Mouse (Mus musculus) urinary bladder, postnatal 36 days (tissue): ENCODE data around the gene Cbx6.
A peak's percentile ranks its signal among the peaks of the same experiment; 100 is the strongest.

Source experiments
- DNase-seq, 2 experiments: peaks; one replicate each; pipeline ENCODE4 v3.0.0; 2022; ENCODE audit warnings: low spot score in 2 of 2, mixed read lengths in 1 of 2

Cbx6 gene

DNA sequence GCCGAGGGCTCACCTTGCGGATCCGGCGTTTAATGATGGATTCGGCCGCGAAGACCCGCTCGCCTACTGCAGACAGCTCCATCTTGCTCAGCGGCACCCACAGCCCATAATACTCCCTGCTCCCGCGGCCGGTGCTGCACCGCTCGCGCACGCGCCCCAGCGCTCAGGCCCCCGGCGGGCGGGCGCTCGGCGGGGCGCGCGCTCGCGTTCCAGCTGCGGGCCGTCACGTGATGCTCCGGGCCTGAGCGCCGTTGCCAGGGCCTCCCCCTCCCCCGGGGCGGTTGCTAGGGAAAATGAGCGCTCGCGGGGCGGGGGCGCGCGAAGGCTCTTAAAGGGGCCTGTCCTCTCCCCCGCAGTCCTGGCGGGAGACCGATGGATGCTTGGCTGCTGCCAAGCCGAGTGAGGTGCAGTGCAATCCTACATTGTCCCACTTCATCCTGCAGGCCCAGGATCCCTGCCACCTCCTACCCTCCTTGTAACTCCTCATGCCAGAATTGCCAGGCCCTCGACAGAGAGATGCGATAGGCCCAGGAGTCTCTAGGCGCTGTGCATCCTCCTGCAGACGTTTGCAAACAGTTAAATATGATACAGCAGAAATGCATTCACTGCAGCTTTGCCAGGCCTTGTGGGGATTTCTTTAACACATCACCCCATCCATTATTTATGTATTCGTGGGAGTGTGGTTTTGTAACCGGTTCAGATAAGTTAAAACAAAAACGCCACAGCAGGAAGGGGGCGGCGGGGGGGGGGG, at the start of gene Cbx6, which contains the start of gene Npcd:
Gene Cbx6, minus strand, starts transcription at position 559 of the 751 bp plus-strand sequence.
Gene Npcd, minus strand, starts transcription at position 108 of the 751 bp plus-strand sequence.
- DNase-seq, result peak; percentile 93 to 94

- peak; percentile 91 to 94 for DNase-seq
Observed at GRCm38 (mm10) chr15:79883352-79883822, 48.9 kb upstream of the Cbx6 start.

DNA sequence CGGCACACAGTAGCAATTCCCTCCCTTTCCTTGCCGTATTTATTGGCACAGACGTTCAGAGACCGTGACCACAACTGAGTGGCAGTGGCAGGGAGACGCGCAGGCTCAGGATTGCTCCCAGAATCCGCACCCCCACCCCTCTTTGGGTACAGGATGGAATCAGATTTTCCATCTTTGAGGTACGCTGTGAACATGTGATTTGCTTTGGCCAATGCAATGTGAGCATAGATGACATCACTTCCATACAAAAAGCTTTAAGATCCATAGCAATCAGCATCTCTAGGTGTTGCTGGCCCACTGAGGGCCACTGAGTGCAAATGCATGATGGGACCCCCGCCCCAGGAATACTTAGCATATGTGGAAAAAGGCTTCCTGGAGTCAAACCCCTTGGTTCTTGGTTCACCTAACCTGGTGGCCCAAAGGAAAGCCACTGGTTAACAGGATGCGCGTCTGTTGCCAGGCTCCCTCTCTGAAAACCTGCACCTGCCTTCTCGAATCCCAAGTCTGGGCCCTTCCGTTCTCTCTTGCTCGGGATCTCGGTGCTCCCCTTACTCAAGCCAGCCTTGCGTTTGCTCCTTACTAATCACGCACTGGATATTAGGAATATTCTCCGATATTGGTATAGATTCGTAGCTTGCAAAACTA, 48.3 kb upstream of the Cbx6 start:
- DNase-seq, result no peak

DNA sequence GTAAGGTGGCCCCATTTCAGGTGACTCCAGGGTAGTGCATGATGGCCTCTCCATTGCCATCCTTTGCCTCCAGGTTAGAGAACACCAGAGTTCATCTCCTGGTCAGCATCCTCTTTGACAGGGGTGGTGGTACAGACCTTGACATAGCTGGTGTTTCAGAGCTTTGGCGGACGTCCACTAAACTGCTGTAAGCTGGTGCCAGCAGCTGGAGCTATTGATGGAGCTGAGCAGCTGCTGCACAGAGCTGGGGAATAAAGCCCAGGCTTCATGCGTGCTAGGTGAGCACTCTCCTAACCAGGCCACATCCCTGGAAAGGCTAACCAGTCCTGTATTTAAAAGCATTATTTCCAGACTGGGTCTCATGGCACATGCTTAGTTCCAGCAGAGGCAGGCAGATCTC, 46.0 kb upstream of the Cbx6 start:
- DNase-seq, result no peak

DNA sequence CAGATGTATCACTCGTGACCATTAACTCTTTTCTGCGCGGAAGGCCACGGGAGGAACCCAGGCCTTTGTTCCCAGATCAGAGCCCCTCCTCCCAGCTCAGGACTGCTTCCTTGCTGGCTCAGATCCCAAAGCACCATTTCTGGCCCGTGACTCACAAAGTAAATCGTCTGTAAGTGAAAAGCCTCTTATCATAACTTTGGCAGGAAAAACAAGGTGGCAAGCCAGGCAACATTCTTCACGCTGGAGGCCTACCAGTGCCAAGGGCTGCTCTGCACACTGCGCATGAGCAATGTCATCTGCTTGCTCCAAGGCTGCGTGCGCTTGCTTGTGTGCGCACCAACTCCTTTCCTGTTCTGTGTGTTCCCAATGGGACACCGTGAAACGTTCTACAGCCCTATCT, 44.8 kb upstream of the Cbx6 start:
- peak; percentile 84 to 90 for DNase-seq

DNA sequence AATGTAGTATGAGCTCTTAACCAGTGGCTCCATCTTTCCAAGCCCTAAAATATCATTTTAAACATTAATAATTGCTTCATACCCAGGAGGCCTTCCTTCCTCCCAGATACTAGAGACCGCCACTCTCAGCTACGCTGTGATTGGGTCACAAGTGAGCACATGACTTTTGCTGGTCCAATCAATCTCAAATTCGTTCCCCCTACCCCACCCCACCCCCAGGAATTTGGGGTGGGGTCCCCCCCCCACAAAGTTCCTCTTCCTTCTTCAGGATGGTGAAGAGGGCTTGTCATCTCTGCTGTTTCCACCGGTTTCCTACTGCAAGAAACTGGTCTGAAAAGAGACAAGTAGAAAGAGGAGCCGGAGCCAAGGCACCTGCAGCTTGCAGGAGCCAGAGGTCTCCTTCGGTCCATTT, 44.2 kb upstream of the Cbx6 start:
- DNase-seq, result no peak

- no peak for DNase-seq
Observed at GRCm38 (mm10) chr15:79875261-79875995, 40.9 kb upstream of the Cbx6 start.

DNA sequence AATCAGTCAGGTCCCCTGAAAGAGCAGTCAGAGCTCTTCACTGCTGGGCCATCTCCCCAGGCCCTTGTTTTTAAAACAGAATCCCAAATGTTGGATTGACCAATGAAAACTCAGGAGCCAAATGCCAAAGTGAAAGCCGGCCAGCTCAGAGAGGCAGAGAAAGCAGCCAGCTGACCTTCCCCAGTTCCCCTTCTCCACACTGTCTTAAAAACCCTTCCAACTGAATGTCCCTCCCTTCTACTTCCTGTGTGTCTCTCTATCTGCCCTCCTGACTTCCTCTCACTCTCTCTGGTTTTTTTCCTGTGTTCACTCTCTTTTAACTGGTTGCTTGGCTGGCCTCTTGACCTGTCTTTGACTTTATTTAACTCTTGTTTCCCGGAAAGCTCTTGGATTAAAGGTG, 39.5 kb upstream of the Cbx6 start:
- DNase-seq, result no peak

DNA sequence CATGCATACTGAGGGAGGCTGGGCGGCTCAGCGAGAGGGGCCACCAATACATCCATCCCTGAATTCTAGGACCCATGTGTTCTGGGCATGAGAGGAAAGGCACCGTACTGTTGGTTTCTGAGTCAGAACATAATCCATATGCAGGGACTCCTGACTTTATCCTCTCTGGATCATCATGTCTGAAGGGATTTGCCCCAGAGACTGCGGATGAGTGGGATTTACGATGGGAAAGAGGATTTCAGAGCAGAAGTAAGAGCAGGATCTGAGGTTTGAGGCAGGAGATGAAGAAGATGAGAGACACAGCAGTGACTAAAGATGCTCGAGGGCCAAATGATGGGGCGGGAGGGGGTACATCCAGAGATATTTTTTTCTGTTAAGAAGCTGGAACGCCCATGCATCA, 39.1 kb upstream of the Cbx6 start:
- DNase-seq, result no peak

DNA sequence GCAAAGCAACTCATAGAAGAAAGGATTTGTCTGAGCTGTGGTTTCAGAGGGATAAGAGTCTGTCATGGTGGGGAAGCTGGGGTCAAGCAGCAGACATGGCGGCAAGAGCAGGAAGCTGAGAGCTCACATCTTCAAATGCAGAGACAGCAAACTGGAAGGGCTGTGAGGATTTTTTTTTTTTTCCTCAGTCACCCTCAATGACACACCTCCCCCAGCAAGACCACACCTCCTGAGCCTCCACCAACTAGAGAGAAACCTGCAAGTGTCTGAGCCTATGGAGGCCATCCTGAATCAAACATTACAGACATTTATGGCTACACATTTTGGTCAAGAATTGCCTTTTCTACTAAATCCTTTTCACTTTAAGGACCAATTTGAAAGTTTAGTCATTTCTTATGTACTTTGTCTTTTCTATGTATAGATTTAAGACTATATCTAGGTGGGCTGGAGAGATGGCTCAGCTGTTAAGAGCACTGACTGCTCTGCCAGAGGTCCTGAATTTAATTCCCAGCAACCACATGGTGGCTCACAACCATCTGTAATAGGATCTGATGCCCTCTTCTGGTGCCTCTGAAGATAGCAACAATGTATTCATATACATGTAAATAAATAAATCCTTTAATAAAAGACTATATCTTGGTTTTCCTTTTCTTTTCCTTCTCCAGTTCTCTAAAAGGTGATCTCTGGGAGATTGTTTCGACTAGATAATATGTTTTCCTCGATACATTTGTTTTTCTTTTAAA, 32.9 kb upstream of the Cbx6 start:
- DNase-seq, result no peak

DNA sequence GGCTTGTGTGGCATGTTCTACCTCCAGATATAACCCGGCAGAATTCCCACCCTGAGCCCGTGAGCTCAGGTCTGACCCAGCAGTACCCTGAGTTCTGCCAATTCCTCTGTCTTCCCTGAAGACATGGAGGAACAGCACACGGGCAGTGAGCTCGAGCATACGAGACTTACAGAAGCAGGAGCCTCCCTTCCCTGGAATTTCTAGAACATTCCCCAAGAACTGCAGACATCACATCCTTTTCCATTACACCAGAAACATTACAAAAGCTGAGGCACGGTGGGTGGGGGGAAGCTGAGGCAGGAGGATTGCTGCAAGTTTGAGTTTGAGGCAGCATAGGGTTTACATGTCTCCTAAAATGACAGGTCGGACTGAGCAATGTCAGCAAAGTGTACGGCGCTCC, 25.3 kb upstream of the Cbx6 start:
- DNase-seq, result no peak

- no peak for DNase-seq
Observed at GRCm38 (mm10) chr15:79858979-79859378, 24.5 kb upstream of the Cbx6 start.

DNA sequence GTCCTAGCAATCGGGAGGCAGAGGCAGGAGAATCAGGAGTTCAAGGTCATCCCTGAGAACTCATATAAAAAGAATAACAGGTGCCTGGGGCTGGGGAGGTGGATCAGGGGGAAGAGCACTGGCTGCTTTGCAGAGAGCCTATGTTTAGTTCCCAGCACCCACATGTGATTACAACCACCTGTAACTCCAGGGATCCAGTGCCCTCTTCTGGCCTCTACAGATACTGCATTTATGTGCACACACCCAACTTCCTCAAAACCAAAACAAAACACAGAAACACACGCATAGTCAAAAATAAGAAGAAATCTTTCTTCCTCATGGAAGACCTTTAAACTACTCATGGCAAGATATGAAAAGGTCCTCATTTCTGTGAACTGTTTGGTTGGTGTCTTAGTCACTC, 15.7 kb upstream of the Cbx6 start:
- no peak for DNase-seq

DNA sequence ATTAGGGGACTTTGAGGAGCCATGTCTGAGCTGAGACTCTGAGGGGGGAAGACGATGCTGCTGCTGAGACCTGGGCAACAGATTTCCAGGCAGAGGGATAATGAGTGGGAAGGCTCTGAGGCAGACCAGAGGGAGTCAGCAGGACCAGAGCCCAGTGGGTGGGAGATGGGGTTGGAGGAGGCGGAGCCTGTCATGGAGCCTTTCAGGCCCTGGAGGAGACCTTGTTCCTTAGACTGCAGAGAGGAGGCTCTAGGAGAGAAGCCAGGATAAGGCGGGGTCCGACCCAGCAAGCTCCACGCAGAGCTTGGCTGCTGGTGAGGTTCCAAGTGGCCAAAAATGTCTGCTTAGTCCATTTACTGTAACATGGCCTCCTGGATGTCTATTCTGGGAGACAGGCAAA, 12.6 kb upstream of the Cbx6 start:
- peak; percentile 46 to 61 for DNase-seq

DNA sequence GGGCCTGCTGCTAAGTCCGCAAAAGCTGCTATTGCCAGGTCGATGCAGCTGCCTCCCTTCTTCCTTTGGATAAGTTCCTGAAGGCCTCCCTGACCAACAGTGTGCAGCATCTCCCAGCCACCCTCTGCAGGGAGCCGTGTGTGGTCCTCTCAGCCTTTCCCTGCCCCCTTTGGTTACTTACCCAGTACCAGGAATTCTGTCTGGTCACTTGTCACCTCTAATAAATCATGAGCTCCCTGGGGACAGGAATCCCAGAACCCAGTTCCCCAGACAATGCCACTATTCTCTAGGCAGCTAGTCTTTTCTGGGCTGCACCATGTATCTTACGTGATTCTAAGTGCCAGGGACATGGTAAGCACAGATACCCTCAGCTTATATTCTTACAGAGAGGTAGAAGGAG, 11.5 kb upstream of the Cbx6 start:
- DNase-seq, result no peak

GRCm38 (mm10) chr15:79842985-79843384, 8.5 kb upstream of the Cbx6 start:
- DNase-seq, result no peak

DNA sequence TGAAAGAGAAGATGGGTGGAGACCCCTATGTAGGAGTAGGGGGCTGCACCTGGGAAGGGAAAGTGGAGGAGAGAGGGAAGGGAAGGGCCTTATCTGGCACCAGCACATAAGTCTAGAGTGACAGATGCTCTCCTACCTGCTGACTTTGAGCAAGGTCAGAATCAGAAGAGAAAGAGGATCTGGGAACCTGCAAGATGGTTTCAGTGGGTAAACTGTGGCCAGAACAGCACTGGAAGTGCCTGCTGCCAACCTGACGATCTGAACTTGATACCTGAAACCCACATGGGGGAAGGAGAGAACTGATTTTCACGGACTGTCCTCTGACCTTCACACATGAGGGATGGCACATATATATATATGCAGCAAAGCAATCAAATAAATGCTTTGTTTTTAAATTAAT, 5.8 kb upstream of the Cbx6 start:
- DNase-seq, result no peak

- no peak for DNase-seq
Observed at GRCm38 (mm10) chr15:79834881-79835260, 383 bp upstream of the Cbx6 start.

DNA sequence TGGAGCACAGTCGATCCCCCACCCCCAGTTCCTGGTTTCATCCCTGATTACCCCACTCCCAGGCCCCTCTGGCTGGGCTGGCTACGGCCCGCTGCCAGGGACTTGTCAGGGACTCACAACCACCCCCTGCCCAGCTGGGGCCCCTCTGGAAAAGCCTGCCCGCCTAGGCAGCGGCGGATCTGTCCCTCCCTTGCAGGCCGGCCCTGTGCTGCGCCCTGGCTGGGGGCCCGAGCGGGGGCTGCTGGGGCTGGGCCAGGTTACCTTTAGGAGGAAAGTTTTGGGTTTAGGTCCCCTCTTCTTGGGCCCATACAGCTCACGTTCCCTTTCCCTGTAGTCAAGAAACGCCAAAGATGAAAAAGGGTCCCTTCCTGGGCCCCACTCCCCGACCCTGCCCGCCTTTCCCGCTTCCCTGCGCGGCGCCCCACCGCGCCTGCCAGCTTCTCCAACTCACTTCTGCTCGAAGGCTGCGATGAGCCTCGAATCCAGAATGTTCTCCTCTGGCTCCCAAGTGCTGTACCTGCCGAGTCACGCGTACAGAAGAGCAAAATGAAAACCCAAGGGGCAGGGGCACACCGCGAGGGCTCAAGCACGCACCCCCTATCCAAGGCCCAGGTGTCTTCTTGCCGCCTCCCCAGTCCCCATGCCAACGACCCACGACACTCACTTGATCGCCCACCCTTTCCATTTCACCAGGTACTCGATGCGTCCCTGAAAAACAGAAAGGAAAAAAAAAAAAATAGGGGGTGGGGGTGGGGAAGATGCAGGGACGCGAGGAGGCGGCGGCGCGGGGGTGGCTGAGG, 1.0 kb downstream of the Cbx6 start:
- peak in 1 of 2 experiments; percentile 23 for DNase-seq

- DNase-seq, result peak; percentile 61 to 73
Observed at GRCm38 (mm10) chr15:79832064-79832900, 2.2 kb downstream of the Cbx6 start.
